Mouse (Mus musculus): ENCODE measurements around the gene Jph4. TPM values are rescaled to one million over a fixed set of nuclear protein-coding genes. Genes with fewer than 3 reads are reported as not detected.

The Jph4 gene
- polyA plus RNA-seq, 1 experiment from 2014 or later: 1.7 TPM

Other genes with a start within 250 kb of the Jph4 start
- gene Homez, start 246.0 kb downstream of the Jph4 start, polyA plus RNA-seq (2015; fragmentation: Nextera tagmentation; extraction: Ambion mirVana): 6.2 and 6.9 TPM in 2 replicates
- gene Ppp1r3e, start 239.4 kb downstream of the Jph4 start, polyA plus RNA-seq (2015; fragmentation: Nextera tagmentation; extraction: Ambion mirVana): 2.3 TPM in 2 replicates
- gene Bcl2l2, start 233.6 kb downstream of the Jph4 start, polyA plus RNA-seq (2015; fragmentation: Nextera tagmentation; extraction: Ambion mirVana): 3.6 and 4.7 TPM in 2 replicates
- 0.34 and 0.35 TPM in 2 replicates for gene Gm20521, start 233.5 kb downstream of the Jph4 start, polyA plus RNA-seq (2015; fragmentation: Nextera tagmentation; extraction: Ambion mirVana)
- 108 and 119 TPM in 2 replicates for gene Pabpn1, start 224.4 kb downstream of the Jph4 start, polyA plus RNA-seq (2015; fragmentation: Nextera tagmentation; extraction: Ambion mirVana)
- 30.2 and 33.2 TPM in 2 replicates for gene Slc22a17, start 203.8 kb downstream of the Jph4 start, polyA plus RNA-seq (2015; fragmentation: Nextera tagmentation; extraction: Ambion mirVana)
- gene Efs, start 190.8 kb downstream of the Jph4 start, polyA plus RNA-seq (2015; fragmentation: Nextera tagmentation; extraction: Ambion mirVana): 20.0 and 20.7 TPM in 2 replicates
- gene Il25, start 184.2 kb downstream of the Jph4 start, polyA plus RNA-seq (2015; fragmentation: Nextera tagmentation; extraction: Ambion mirVana): not detected in 2 replicates
- gene Cmtm5, start 180.7 kb downstream of the Jph4 start, polyA plus RNA-seq (2015; fragmentation: Nextera tagmentation; extraction: Ambion mirVana): 2.2 and 2.3 TPM in 2 replicates
- 0.27 and 0.44 TPM in 2 replicates for gene Myh6, start 150.0 kb downstream of the Jph4 start, polyA plus RNA-seq (2015; fragmentation: Nextera tagmentation; extraction: Ambion mirVana)
- not detected in 2 replicates for gene Gm17428, start 140.0 kb downstream of the Jph4 start, polyA plus RNA-seq (2015; fragmentation: Nextera tagmentation; extraction: Ambion mirVana)
- 0.83 and 1.6 TPM in 2 replicates for gene Myh7, start 122.3 kb downstream of the Jph4 start, polyA plus RNA-seq (2015; fragmentation: Nextera tagmentation; extraction: Ambion mirVana)
- 83.1 and 84.9 TPM in 2 replicates for gene Ngdn, start 101.5 kb downstream of the Jph4 start, polyA plus RNA-seq (2015; fragmentation: Nextera tagmentation; extraction: Ambion mirVana)
- 3.8 and 4.4 TPM in 2 replicates for gene Zfhx2, start 24.6 kb downstream of the Jph4 start, polyA plus RNA-seq (2015; fragmentation: Nextera tagmentation; extraction: Ambion mirVana)
- 19.0 and 19.4 TPM in 2 replicates for gene Thtpa, start 22.2 kb downstream of the Jph4 start, polyA plus RNA-seq (2015; fragmentation: Nextera tagmentation; extraction: Ambion mirVana)
- gene Ap1g2, start 10.3 kb downstream of the Jph4 start, polyA plus RNA-seq (2015; fragmentation: Nextera tagmentation; extraction: Ambion mirVana): 71.9 and 73.9 TPM in 2 replicates
- gene Dhrs2, start 105.1 kb upstream of the Jph4 start, polyA plus RNA-seq (2015; fragmentation: Nextera tagmentation; extraction: Ambion mirVana): 0.15 and 0.21 TPM in 2 replicates

Measured in intestine, embryonic 15.5 days (tissue).